Mouse (Mus musculus) left cerebral cortex, adult 2 months (tissue): ENCODE measurements at regions not wholly inside any gene's neighbourhood (a gene's known extent, or its start where the extent isn't known, plus 50 kb on each side); places are given as distances from the start of the nearest gene placed in this dataset.

Source experiments
- DNase-seq, 2 experiments: peaks; one replicate each; pipeline ENCODE4 v3.0.0; 2021 to 2022; ENCODE audit warnings: low spot score in 2 of 2, mixed read lengths in 1 of 2; ENCODE audit errors: extremely low spot score in 1 of 2
- H3K27ac ChIP-seq: fragments of 200-600 bp; 2 replicates; pipeline ENCODE4 v1.8.1; 2022
- H3K4me3 ChIP-seq: fragments of 200-600 bp; 2 replicates; pipeline ENCODE4 v1.8.1; 2022
- CTCF ChIP-seq: fragments of 200-600 bp; IDR thresholded peaks from 2 replicates; pipeline ENCODE4 v1.8.1; 2022; ENCODE audit warnings: antibody characterized with exemption, mild to moderate bottlenecking, moderate library complexity
- intact Hi-C: fragments of 180-260 bp; cut with DNase I; formaldehyde crosslinking; loops from one replicate; pipeline ENCODE4 v1.15.1; 2025

DNA sequence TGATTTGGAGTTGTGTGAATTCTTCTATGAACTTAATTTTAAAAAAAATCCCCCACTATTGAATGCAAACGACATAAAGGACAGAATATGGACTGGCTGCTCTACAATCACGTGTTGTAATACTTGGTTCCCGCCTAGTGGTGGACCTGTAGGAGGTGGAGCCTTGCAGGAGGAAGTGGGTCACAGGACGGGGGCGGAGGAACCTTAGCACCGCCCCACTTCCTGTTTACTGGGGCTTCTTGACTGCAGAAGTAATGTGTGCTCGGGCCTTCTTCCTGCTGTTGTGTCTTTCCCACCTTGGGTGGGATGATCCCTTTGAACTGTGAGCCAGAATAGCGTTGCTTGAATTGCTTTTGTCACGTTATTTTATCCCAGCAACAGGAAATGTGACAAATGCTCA lies 52.2 kb upstream of the Tmem108 start:
- H3K27ac ChIP-seq: no peak overlapping the region
- TF ChIP-seq CTCF: no peak
- H3K4me3 ChIP-seq: no peak overlapping the region
- intact Hi-C loops: no loop called here
- DNase-seq: no peak

DNA sequence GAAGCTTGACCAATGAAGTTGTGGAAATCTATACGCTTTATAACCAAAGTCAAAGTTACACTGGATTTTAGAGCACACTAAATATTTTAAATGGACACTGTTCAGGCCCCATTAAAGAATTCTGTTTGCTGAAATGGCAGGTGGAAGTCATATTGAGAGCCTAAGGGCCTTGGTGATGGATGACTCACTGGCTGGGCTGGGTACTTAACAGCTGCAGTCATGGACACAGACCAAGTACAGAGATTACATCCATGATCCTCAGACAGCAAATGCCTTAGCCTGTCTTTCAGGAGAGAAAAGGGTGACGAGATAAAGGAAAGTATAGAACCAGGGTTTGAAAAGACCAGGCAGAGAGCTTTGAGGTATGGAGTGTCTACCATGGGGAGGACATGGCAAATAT lies 57.4 kb upstream of the Tmem108 start:
- no peak overlapping the region for H3K4me3 ChIP-seq

DNA sequence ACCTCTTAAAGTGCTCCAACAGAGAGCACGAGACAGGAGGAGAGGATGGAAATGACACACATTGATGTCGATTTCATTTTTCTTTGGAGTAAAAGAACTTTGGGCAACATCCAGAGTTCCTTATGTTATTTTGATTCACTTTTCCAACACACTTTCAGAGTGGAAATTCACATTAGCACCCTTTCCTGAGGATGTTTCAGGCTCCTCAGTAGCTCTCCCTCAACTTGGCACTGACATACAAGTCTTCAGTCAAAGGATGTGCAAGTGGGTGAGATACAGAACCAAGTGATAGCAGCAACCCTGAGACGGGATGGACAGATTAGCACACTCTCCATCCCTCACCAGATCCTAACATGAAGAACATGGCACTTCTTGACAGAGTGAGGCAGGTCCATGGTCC lies 60.0 kb upstream of the Tmem108 start:
- TF ChIP-seq CTCF: no peak
- H3K27ac ChIP-seq: no peak overlapping the region
- intact Hi-C loops: no loop called here
- H3K4me3 ChIP-seq: no peak overlapping the region
- no peak for DNase-seq

More for the DNA sequence above, 57.4 kb upstream of the Tmem108 start:
- no peak overlapping the region for H3K27ac ChIP-seq
- intact Hi-C loops: no loop called here
- no peak for DNase-seq
- no peak for TF ChIP-seq CTCF

DNA sequence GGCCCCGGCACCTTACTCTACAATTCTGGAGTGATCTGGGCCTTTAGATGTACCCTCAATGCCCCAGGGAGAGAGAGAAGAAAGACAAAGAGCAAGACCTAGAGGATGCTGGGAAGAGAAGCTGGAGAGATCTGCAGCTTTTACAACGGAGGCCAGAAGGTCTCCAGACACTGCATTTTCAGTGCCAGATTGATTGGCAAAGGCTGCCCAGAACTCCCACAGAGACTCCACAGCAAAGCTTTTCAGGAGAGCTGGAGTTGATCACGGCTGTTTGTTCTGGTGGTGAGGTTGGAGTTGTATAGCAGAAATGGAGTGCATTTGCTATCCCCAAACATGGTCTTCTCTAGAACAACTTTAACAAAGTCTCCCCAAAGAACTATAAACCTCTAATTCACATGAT lies 61.9 kb upstream of the Tmem108 start:
- Histone ChIP-seq H3K4me3 (no peak overlapping the region), H3K27ac (no peak overlapping the region)
- DNase-seq: no peak
- no peak for TF ChIP-seq CTCF
- intact Hi-C loops: no loop called here

DNA sequence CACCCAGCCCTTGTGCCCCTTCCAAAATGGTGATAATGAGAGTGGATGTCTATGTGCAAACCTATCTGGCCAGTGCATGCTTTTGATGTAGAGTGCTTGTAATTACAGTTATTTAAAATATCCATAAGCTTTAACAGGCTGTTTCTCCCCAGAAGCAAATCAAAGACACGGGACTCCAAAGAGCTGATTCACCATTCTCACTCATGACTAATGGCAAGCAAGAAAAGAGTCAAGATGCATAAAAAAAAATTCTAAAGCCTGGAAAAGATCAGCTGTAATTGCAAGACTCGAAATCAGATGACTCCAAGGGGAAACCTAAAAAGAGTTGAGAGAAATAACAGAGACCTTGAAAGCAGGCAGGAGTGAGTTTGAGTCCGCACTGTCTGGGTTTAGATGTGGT lies 79.6 kb upstream of the Tmem108 start:
- intact Hi-C loops: loop anchor here (10.0 kb wide), 1 partner anchor 154 kb away; no protein-coding TSS in a partner anchor

DNA sequence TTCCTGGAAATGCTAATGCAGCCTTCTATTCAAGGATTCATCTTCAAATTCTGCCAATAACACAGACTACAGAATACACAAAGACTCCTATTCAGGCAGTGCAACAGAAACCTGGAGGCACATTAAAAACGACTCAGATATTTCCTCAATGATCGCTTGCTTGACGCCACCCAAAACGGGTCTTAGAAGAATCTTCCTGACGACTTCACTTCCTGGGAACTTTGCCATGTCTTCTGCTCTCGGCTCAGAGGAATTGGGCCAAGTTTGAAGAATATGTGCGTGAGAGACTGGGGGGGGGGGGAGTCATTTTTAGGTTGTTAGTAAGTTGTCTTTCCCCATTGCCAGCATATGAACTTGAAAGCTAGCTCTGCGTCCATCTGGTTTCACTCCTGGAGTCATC lies 82.2 kb upstream of the Tmem108 start:
- no peak overlapping the region for H3K4me3 ChIP-seq
- no peak overlapping the region for H3K27ac ChIP-seq
- TF ChIP-seq CTCF: no peak
- DNase-seq: no peak
- intact Hi-C loops: loop anchor here (10.0 kb wide), 1 partner anchor 151 kb away; no protein-coding TSS in a partner anchor

More for the DNA sequence above, 79.6 kb upstream of the Tmem108 start:
- Histone ChIP-seq H3K4me3 (no peak overlapping the region), H3K27ac (no peak overlapping the region)
- no peak for DNase-seq
- TF ChIP-seq CTCF: no peak

DNA sequence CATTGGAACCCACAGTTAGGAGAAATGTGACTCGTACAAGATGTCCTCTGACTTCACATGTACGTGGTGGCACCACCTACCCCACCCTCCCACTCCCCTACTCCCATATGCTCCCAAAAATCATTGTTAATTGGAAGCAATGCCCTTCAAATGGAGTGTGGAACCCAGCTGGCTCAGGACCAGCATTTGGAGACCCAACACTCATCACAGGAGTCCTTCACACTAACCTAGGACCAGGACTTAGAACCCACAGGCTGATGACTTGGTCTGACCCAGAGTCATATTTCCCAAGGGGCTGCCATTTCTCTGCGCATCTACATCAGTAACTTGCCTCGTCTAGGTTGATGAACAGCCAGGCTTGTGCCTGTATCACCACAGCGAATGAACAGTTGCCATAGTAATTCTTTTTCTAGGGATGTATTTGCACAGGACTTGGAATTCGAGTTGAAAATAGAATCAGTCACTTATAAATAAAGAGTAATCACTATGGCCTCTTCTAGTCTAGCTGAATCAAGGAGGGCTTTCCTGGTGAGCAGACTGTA lies 84.3 kb upstream of the Tmem108 start:
- TF ChIP-seq CTCF: no peak
- intact Hi-C loops: loop anchor here (5.0 to 10.0 kb wide), 2 partner anchors 64 to 149 kb away; no protein-coding TSS in a partner anchor
- H3K4me3 ChIP-seq: no peak overlapping the region
- no peak overlapping the region for H3K27ac ChIP-seq
- no peak for DNase-seq

DNA sequence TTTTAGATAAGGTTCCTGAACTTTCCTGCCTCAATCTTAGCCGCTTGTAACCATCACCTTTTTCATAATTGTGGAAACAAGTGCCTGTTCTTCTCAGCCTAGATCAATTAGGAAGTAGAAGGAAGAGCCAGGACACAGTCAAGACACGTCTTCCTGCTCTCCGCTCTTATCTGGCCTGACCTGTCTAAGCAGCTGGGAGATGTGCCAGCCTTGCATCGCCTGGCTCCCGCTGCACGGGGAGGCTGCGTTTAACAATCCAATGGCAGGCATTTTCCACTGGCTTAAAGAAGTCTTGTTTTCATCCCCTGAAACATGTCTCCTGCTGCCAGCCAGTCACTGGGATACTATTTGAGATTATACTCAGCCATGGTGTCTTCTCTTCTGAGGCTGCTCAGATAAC lies 86.3 kb upstream of the Tmem108 start:
- intact Hi-C loops: loop anchor here (5.0 to 10.0 kb wide), 2 partner anchors 66 to 147 kb away; no protein-coding TSS in a partner anchor
- Histone ChIP-seq H3K4me3 (no peak overlapping the region), H3K27ac (no peak overlapping the region)
- no peak for DNase-seq
- TF ChIP-seq CTCF: no peak

DNA sequence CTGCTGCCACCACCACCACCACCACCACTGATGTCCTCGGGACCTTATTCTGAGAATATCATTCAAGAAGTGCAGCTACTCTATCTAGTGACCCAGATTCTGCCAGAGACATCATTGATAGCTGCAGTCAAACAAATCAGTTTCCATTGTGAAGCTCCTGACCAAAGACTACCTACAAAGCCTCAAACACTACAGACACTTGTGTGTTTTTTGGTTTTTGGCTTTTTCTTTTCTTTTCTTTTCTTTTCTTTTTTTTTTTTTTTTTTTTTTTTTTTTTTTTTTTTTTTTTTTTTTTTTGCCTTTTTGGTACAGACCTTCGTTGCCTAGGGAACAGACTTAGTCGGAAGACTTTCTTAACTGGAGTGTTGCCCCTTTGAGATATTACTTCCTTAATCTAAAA lies 87.4 kb upstream of the Tmem108 start:
- no peak for TF ChIP-seq CTCF
- Histone ChIP-seq H3K27ac (no peak overlapping the region), H3K4me3 (no peak overlapping the region)
- intact Hi-C loops: loop anchor here (5.0 to 10.0 kb wide), 2 partner anchors 67 to 146 kb away; no protein-coding TSS in a partner anchor
- no peak for DNase-seq

DNA sequence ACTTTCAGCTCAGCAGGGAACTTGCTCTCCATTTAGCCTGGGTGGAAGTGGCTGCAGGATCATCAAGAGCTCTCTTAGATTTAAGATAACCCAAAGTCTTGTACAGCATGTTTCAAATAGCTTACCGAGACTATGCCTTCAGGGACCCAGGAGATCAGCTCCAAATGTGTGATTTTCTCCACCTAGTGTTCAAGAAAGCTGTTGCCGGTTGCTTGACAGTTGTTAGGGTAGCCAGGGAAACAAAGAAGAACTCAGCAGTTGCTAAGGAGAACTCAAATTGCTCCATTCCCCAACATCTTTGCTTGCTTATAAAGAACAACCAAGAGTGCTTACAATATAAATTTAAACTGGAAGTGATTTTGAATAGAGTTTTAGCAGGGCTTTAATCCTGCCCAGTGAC lies 91.1 kb upstream of the Tmem108 start:
- Histone ChIP-seq H3K27ac (no peak overlapping the region), H3K4me3 (no peak overlapping the region)
- TF ChIP-seq CTCF: no peak; the same call in 1 of the 2 replicates
- intact Hi-C loops: no loop called here
- no peak for DNase-seq

DNA sequence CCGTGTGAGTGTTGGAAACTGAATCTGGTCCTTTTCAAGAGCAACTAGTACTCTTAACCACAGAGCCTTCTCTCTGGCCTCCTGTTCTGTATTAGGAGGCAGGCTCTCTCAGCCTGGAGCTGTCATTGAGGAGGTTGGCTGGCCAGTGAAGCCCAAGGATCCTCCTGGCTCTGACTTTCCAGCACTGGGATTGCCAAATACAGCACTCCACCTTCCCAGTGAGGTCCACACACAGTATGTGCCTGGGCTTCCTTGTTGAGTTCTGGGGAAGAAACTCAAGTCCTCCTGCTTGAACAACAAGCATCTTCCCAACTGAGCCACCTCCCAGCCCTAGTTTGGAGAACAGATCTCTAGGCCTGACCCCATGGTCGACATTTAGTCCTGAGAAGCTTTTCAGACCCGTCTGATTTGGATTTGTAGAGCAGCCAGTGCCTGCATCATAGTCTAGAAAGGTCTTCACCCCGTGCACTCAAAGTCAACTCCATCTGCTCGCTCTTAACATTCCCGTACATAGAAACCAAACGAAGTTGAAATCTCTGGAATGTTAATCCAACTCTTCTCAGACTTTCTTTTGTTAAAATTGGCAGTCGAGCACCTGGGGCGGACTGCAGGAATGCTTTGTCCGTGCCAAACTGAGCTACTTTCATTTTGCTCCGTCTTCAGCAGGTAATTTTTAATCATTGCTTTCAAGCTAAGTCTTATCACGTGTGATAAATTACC lies 99.2 kb upstream of the Tmem108 start:
- intact Hi-C loops: no loop called here
- no peak for DNase-seq
- Histone ChIP-seq H3K4me3 (no peak overlapping the region), H3K27ac (no peak overlapping the region)
- no peak for TF ChIP-seq CTCF

DNA sequence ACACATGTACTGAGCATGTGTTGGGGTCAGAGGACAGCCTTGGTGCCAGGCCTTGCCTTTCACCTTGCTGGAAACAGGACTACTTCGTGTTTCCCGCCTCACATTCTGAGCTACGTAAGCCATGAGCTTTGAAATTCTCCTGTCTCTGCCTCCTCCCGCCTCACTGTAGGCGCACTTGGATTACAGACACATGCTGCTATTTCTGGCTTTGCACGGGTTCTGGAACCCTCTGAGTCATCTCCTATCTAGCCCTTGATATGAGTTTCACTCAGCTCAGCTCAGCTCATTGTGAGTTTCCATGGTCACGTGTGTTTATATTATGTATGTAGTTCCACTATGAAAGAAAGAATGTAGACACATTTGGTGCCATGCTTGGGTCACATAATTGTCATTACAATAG lies 100.9 kb upstream of the Tmem108 start:
- peak; percentile 15 to 26 for DNase-seq
- intact Hi-C loops: no loop called here
- H3K27ac ChIP-seq: no peak overlapping the region

More for the DNA sequence above, 100.9 kb upstream of the Tmem108 start:
- no peak overlapping the region for H3K4me3 ChIP-seq
- TF ChIP-seq CTCF: no peak
